Mouse (Mus musculus) myocyte (in vitro differentiated cells): ENCODE results near the gene Spo11. TPM values are rescaled to one million over a fixed set of nuclear protein-coding genes. Genes with fewer than 3 reads are reported as not detected.
A peak's percentile ranks its signal among the peaks of the same experiment; 100 is the strongest.

Experiments
- H3K27me3 ChIP-seq: one replicate; pipeline ENCODE4 v1.6.1; 2011; ENCODE audit not compliant: control insufficient read depth, insufficient read depth, insufficient read length
- H3K36me3 ChIP-seq: one replicate; pipeline ENCODE4 v1.6.1; 2011; ENCODE audit not compliant: control insufficient read depth, insufficient read depth
- H3K4me2 ChIP-seq: one replicate; pipeline ENCODE4 v1.6.1; 2011; ENCODE audit warnings: low read depth, control low read depth
- H3K4me3 ChIP-seq: one replicate; pipeline ENCODE4 v1.5.1; 2011; ENCODE audit warnings: mild to moderate bottlenecking, control low read depth, moderate library complexity
- H3K79me2 ChIP-seq: one replicate; pipeline ENCODE4 v1.6.1; 2011; ENCODE audit not compliant: control insufficient read depth, insufficient read depth
- H3ac ChIP-seq: one replicate; pipeline ENCODE4 v1.6.1; 2011; ENCODE audit not compliant: control insufficient read depth, insufficient read length
- CEBPB ChIP-seq: IDR thresholded peaks from 2 replicates; pipeline ENCODE4 v1.6.1; 2011; ENCODE audit warnings: mild to moderate bottlenecking, moderate library complexity; ENCODE audit not compliant: poor library complexity, insufficient read depth, severe bottlenecking
- E2F4 ChIP-seq: IDR thresholded peaks from one replicate; pipeline ENCODE4 v1.6.1; 2011; ENCODE audit warnings: mild to moderate bottlenecking, control low read depth, moderate library complexity; ENCODE audit not compliant: insufficient read depth
- MAX ChIP-seq: IDR thresholded peaks from one replicate; pipeline ENCODE4 v1.6.1; 2011; ENCODE audit warnings: low read depth, mild to moderate bottlenecking, control low read depth
- MYOD1 ChIP-seq, 3 experiments: IDR thresholded peaks; one replicate each; pipeline ENCODE4 v1.6.1; 2011; ENCODE audit warnings: control low read depth in 2 of 3, low read depth in 2 of 3, mild to moderate bottlenecking in 2 of 3, moderate library complexity in 1 of 3; ENCODE audit not compliant: insufficient read length in 2 of 3, control insufficient read depth in 1 of 3
- MYOG ChIP-seq, 3 experiments: IDR thresholded peaks; one replicate each; pipeline ENCODE4 v1.6.1; 2011; ENCODE audit warnings: control low read depth in 2 of 3, low read depth in 2 of 3, mild to moderate bottlenecking in 2 of 3; ENCODE audit not compliant: insufficient read length in 2 of 3, control insufficient read depth in 1 of 3, insufficient read depth in 1 of 3
- POLR2A ChIP-seq: IDR thresholded peaks from one replicate; pipeline ENCODE4 v1.6.1; 2011; ENCODE audit warnings: low read depth, mild to moderate bottlenecking, control low read depth, moderate library complexity; ENCODE audit not compliant: insufficient read length
- POLR2AphosphoS2 ChIP-seq: IDR thresholded peaks from one replicate; pipeline ENCODE4 v1.6.1; 2011; ENCODE audit warnings: low read depth, control low read depth; ENCODE audit not compliant: insufficient read length
- REST ChIP-seq: IDR thresholded peaks from one replicate; pipeline ENCODE4 v1.6.1; 2011; ENCODE audit warnings: mild to moderate bottlenecking, control low read depth, moderate library complexity; ENCODE audit not compliant: insufficient read depth, insufficient read length
- SRF ChIP-seq: IDR thresholded peaks from one replicate; pipeline ENCODE4 v1.6.1; 2011; ENCODE audit warnings: low read depth; ENCODE audit not compliant: control insufficient read depth, insufficient read length
- TCF12 ChIP-seq: IDR thresholded peaks from one replicate; pipeline ENCODE4 v1.6.1; 2011; ENCODE audit warnings: mild to moderate bottlenecking, control low read depth; ENCODE audit not compliant: poor library complexity, insufficient read depth, severe bottlenecking
- TCF3 ChIP-seq: IDR thresholded peaks from one replicate; pipeline ENCODE4 v1.6.1; 2011; ENCODE audit warnings: low read depth, control low read depth; ENCODE audit not compliant: insufficient read length
- USF1 ChIP-seq: IDR thresholded peaks from one replicate; pipeline ENCODE4 v1.6.1; 2011; ENCODE audit warnings: low read depth, mild to moderate bottlenecking, control low read depth, moderate library complexity
- polyA plus RNA-seq: library from polyadenylated mRNA; unstranded; fragments of >200 nt; fragmentation: generic; extraction: Trizol; gene quantifications from one replicate; pipeline ENCODE4 v1.2.1, GENCODE M21; 2012; ENCODE audit warnings: missing spikeins

The Spo11 gene
- polyA plus RNA-seq, 1 experiment: not detected

DNA sequence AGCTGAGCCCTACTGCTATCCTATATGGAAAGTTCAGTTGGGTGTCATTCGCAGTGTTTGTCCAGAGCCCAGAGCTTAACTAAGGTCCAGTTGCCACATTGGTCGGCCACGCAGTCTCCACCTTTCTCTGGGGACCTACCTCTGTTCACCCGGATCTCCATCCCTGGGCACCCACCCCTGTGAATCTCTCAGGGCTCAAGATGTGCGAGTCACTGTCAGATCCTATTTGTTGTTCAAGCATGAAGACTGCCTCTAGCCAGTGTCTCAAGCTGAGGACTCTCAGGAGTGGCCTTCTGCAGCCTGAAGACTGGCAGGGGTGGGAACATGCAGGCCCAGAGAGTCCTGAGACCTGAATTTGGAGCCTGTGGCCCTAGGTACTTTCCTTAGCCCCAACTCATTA lies 58.6 kb downstream of the Spo11 start:
- Histone ChIP-seq H3K27me3 (no peaks in the 10 kb centered on the region), H3ac (no peak overlapping the region), H3K36me3 (peaks cover 4% of the 10 kb centered on the region), H3K4me2 (no peak overlapping the region), H3K4me3 (no peak overlapping the region), H3K79me2 (no peaks in the 10 kb centered on the region)
- TF ChIP-seq E2F4: no peak
- no peak for TF ChIP-seq MYOG (IDR thresholded peaks at IDR 0.05; ENCODE audit: control insufficient read depth in 1 of 3, insufficient read depth in 1 of 3, insufficient read length in 2 of 3, low read depth in 2 of 3)
- TF ChIP-seq TCF3: no peak
- no peak for TF ChIP-seq MYOD1 (IDR thresholded peaks at IDR 0.05; ENCODE audit: control insufficient read depth in 1 of 3, insufficient read length in 2 of 3, low read depth in 2 of 3)
- no peak for TF ChIP-seq TCF12
- no peak for TF ChIP-seq REST
- TF ChIP-seq POLR2A: no peak
- no peak for TF ChIP-seq USF1
- no peak for TF ChIP-seq CEBPB
- no peak for TF ChIP-seq MAX
- no peak for TF ChIP-seq POLR2AphosphoS2
- no peak for TF ChIP-seq SRF

DNA sequence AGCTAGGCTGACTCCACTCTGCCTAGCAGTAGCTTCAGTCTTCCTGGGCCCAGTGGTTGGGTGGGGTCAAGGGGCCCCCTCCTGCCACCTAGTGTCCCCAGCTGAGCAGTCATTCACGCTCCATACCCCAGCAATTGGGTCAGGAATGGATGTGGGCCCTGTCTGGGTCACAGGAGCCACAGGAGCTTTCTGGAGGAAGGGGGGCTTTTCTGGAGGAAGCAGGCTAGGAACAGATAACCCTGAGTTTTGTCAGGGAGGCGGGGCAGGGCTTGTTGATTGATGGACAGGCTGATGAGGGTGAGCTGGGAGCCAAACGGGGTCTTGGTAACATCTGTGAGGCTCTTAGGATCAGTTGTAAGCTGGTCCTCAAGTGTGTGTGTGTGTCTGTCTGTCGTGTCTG lies 59.1 kb downstream of the Spo11 start:
- TF ChIP-seq POLR2A (no peak), CEBPB (no peak), USF1 (no peak), E2F4 (no peak), POLR2AphosphoS2 (no peak), SRF (no peak), TCF3 (no peak), REST (no peak), TCF12 (no peak), MYOG (IDR thresholded peaks at IDR 0.05; ENCODE audit: control insufficient read depth in 1 of 3, insufficient read depth in 1 of 3, insufficient read length in 2 of 3, low read depth in 2 of 3) (no peak), MAX (no peak), MYOD1 (IDR thresholded peaks at IDR 0.05; ENCODE audit: control insufficient read depth in 1 of 3, insufficient read length in 2 of 3, low read depth in 2 of 3) (no peak)
- no peaks in the 10 kb centered on the region for H3K27me3 ChIP-seq
- peaks cover 4% of the 10 kb centered on the region for H3K36me3 ChIP-seq
- no peak overlapping the region for H3K4me2 ChIP-seq
- H3K79me2 ChIP-seq: no peaks in the 10 kb centered on the region
- H3ac ChIP-seq: no peak overlapping the region
- no peak overlapping the region for H3K4me3 ChIP-seq

- no peak overlapping the region for H3K4me2 ChIP-seq
- peaks cover 4% of the 10 kb centered on the region for H3K36me3 ChIP-seq
- H3K4me3 ChIP-seq: no peak overlapping the region
- no peaks in the 10 kb centered on the region for H3K79me2 ChIP-seq
- H3K27me3 ChIP-seq: no peaks in the 10 kb centered on the region
- no peak overlapping the region for H3ac ChIP-seq
- TF ChIP-seq CEBPB: no peak
- no peak for TF ChIP-seq E2F4
- TF ChIP-seq USF1: no peak
- TF ChIP-seq MYOD1 (IDR thresholded peaks at IDR 0.05; ENCODE audit: control insufficient read depth in 1 of 3, insufficient read length in 2 of 3, low read depth in 2 of 3): no peak
- TF ChIP-seq POLR2A: no peak
- TF ChIP-seq TCF12: no peak
- TF ChIP-seq REST: no peak
- TF ChIP-seq MAX: no peak
- TF ChIP-seq MYOG (IDR thresholded peaks at IDR 0.05; ENCODE audit: control insufficient read depth in 1 of 3, insufficient read depth in 1 of 3, insufficient read length in 2 of 3, low read depth in 2 of 3): no peak
- TF ChIP-seq SRF: no peak
- TF ChIP-seq POLR2AphosphoS2: no peak
- TF ChIP-seq TCF3: no peak
Observed at GRCm38 (mm10) chr2:173037347-173037746, 59.8 kb downstream of the Spo11 start.

DNA sequence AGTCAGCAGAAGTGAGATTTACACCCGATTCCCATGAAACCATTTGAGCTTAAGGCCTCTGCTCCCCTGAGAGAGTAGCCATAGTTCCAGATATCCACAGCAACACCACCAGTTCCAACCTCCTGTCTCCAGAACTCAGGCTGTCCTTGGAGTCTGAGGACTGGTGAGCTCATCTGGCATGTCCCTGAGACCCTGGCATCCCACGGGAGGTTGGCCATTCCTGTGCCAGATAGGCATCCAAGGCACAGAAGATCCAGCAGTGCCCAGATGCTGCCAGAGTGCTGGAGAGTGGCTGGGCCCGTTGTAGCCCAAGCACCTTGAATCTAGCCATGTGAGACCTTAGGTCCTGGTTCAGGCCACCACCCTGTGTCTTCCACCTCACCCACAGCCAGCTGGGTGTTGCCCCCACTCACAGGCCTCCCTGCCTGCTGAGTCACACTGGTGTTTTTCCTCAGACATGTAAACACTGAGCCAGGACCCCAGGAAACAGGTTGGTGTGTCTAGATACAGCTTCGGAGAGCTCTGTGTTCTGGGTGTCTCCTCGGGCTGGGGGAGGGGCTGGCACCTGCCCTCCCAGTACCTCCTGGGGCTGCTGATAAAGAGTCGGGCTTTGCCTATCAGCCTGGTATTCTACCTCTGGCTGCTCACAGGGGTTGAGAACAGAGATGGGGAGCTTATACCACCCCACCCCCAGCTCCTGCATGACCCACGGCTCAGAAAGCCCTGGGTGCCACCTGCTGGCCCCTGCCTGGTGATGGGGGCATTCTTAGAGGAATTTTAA lies 60.5 kb downstream of the Spo11 start:
- TF ChIP-seq POLR2AphosphoS2 (peak; percentile 21), USF1 (no peak), SRF (no peak)
- no peaks in the 10 kb centered on the region for H3K79me2 ChIP-seq
- H3K4me2 ChIP-seq: no peak overlapping the region
- no peak overlapping the region for H3K4me3 ChIP-seq
- H3ac ChIP-seq: no peak overlapping the region
- H3K36me3 ChIP-seq: peaks cover 4% of the 10 kb centered on the region
- no peaks in the 10 kb centered on the region for H3K27me3 ChIP-seq

DNA sequence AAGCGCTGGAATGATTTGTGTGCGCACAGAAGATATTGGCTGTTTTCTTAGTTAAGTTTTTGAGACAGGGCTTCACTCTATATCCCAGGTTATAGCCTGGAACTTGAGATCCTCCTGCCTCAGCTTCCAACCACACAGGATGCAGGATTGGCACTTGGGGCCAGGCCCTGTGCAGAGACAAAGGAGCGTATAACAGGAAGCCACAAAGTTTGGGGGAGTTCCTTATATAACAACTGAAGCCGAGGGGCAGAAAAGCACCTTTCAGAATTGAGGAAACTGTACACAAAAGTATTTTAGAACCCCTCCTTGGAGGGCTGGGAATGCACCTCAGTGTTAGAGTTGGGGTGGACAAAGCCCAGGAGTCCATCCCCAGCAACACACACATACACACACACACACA lies 61.5 kb downstream of the Spo11 start:
- Histone ChIP-seq H3ac (no peak overlapping the region), H3K36me3 (peaks cover 4% of the 10 kb centered on the region), H3K4me2 (no peak overlapping the region), H3K27me3 (no peaks in the 10 kb centered on the region), H3K79me2 (no peaks in the 10 kb centered on the region), H3K4me3 (no peak overlapping the region)
- no peak for TF ChIP-seq MYOG (IDR thresholded peaks at IDR 0.05; ENCODE audit: control insufficient read depth in 1 of 3, insufficient read depth in 1 of 3, insufficient read length in 2 of 3, low read depth in 2 of 3)
- TF ChIP-seq CEBPB: no peak
- TF ChIP-seq E2F4: no peak
- TF ChIP-seq USF1: no peak
- no peak for TF ChIP-seq POLR2AphosphoS2
